9 mouse cellular contexts compared by ENCODE assay signal in the genomic region with DNA sequence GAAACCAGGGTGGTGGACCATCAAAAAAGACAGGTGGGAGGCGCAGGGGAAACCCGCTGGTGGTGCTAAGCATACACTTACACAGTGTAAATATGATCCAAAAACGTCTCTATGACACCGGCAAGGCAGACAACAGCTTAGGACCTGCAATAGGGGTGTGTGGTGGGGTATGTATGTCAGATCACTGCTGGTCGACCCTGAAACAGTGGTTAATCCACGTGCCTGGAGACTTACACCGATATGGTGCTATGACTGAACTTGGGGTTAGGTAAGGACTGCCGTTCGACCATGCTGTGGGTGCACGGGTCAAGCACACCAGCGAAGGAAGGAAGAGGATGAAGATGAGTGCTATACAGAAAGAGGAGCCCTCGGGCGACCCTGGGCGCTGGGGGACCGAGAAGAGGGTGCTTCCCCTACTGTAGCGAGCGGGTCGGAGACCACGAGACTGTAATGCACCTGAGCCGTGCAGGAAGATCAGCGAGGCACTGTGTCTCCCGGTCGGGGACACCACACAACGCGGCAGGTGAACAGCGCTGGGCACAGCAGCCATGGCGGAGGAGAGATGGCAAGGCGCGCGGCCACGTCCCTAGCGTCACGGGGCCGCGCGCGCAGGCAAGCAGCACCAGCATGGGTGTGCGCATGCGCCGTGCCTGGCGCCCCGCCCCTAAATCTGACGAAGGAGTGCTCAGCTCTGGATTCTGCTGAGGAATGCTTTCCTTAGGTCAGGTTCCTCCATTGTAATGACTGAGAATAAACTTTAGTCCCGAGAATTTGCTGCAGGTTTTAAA. TPM values are rescaled to one million over a fixed set of nuclear protein-coding genes. Genes with fewer than 3 reads are reported as not detected.
A peak's percentile ranks its signal among the peaks of the same experiment; 100 is the strongest.
DNase-seq lines count a peak whose midpoint lies in the region; ATAC-seq and TF ChIP-seq lines count a peak whose summit lies in the region.
"Had no signal": no experiment of that assay in that cellular context is flagged by ENCODE, and none has a peak within 500 bp of the region (broad histone marks: within the 10 kb centered on the region; RNA-seq: fewer than 3 reads in every experiment).

A gene (minus strand): TSS at position 610 of the 788 bp plus-strand sequence.

- peak; percentile 96 for ATAC-seq in forebrain, embryonic 13.5 days
- ATAC-seq in heart, postnatal 0 days (ENCODE audit: insufficient read depth, low read depth): peak; percentile 95
- peak; percentile 90 for ATAC-seq in liver, embryonic 15.5 days (ENCODE audit: insufficient read depth)
- peak; percentile 95 for ATAC-seq in neural tube, embryonic 11.5 days (ENCODE audit: insufficient read depth, low FRiP score, low TSS enrichment)
- ATAC-seq in stomach, postnatal 0 days (ENCODE audit: low FRiP score, low TSS enrichment): peak; percentile 96

- H3K27ac ChIP-seq in forebrain, embryonic 13.5 days: peak within 1 kb of the TSS; percentile 76
- peak within 1 kb of the TSS; percentile 74 for H3K27ac ChIP-seq in heart, postnatal 0 days (ENCODE audit: low read depth)
- no peak within 1 kb of the TSS for H3K27ac ChIP-seq in liver, embryonic 15.5 days (replicated peaks)
- H3K27ac ChIP-seq in neural tube, embryonic 11.5 days (ENCODE audit: low read depth, low read length): 0 out of 2 replicates have a peak within 1 kb of the TSS, but pooled peaks have one; percentile 23
- peak within 1 kb of the TSS; percentile 61; the same call in 1 of the 2 replicates for H3K27ac ChIP-seq in stomach, postnatal 0 days (replicated peaks)

- peak within 1 kb of the TSS; percentile 74 for H3ac ChIP-seq in C2C12 (ENCODE audit: control insufficient read depth, insufficient read length, low read depth)

- no peaks in the 10 kb centered on the region for H3K36me3 ChIP-seq in C2C12 (ENCODE audit: control insufficient read depth, insufficient read depth)
- no peaks in the 10 kb centered on the region for H3K36me3 ChIP-seq in forebrain, embryonic 13.5 days (ENCODE audit: poor library complexity, severe bottlenecking)
- no peaks in the 10 kb centered on the region for H3K36me3 ChIP-seq in heart, postnatal 0 days (replicated peaks; ENCODE audit: control insufficient read depth, insufficient read depth, low read length)
- no peaks in the 10 kb centered on the region for H3K36me3 ChIP-seq in liver, embryonic 15.5 days (replicated peaks)
- no peaks in the 10 kb centered on the region for H3K36me3 ChIP-seq in neural tube, embryonic 11.5 days (ENCODE audit: control insufficient read depth, insufficient read depth, low read length)
- no peaks in the 10 kb centered on the region for H3K36me3 ChIP-seq in stomach, postnatal 0 days (ENCODE audit: control insufficient read depth, insufficient read depth, low read length)

- H3K27me3 ChIP-seq in C2C12 (ENCODE audit: control insufficient read depth, insufficient read depth, insufficient read length): no peaks in the 10 kb centered on the region
- no peaks in the 10 kb centered on the region for H3K27me3 ChIP-seq in forebrain, embryonic 13.5 days
- no peaks in the 10 kb centered on the region for H3K27me3 ChIP-seq in heart, postnatal 0 days (ENCODE audit: control insufficient read depth, insufficient read depth, low read length)
- H3K27me3 ChIP-seq in liver, embryonic 15.5 days: no peaks in the 10 kb centered on the region
- no peaks in the 10 kb centered on the region for H3K27me3 ChIP-seq in neural tube, embryonic 11.5 days (ENCODE audit: control insufficient read depth, insufficient read depth, low read length)
- H3K27me3 ChIP-seq in stomach, postnatal 0 days (ENCODE audit: control insufficient read depth, insufficient read depth, low read length): no peaks in the 10 kb centered on the region

- 4% methylated on average over 44 of the region's 44 CpGs for WGBS in forebrain, embryonic 13.5 days
- 3% methylated on average over 44 of the region's 44 CpGs for WGBS in heart, postnatal 0 days
- 3% methylated on average over 44 of the region's 44 CpGs for WGBS in liver, embryonic 15.5 days (ENCODE audit: insufficient replicate concordance)
- WGBS in neural tube, embryonic 11.5 days: 7% methylated on average over 44 of the region's 44 CpGs
- 3% methylated on average over 44 of the region's 44 CpGs for WGBS in stomach, postnatal 0 days

- H3K79me3 ChIP-seq in C2C12 (ENCODE audit: low read depth): no peaks in the 10 kb centered on the region

- H3K9ac ChIP-seq in forebrain, embryonic 13.5 days: peak within 1 kb of the TSS; percentile 92
- peak within 1 kb of the TSS; percentile 81 for H3K9ac ChIP-seq in heart, postnatal 0 days (replicated peaks; ENCODE audit: low read depth, low read length)
- H3K9ac ChIP-seq in liver, embryonic 15.5 days: peak within 1 kb of the TSS; percentile 62
- H3K9ac ChIP-seq in neural tube, embryonic 11.5 days (ENCODE audit: low read length): peak within 1 kb of the TSS; percentile 91
- peak within 1 kb of the TSS; percentile 81 for H3K9ac ChIP-seq in stomach, postnatal 0 days (ENCODE audit: low read length)

- TF ChIP-seq EP300 in heart, postnatal 0 days (IDR thresholded peaks at IDR 0.05; ENCODE audit: low read depth): no peak
- TF ChIP-seq EP300 in stomach, postnatal 0 days (optimal IDR thresholded peaks at IDR 0.05): no peak

- H3K4me2 ChIP-seq in forebrain, embryonic 13.5 days: peak within 1 kb of the TSS; percentile 75
- peak within 1 kb of the TSS; percentile 86 for H3K4me2 ChIP-seq in heart, postnatal 0 days (ENCODE audit: low read depth, low read length)
- H3K4me2 ChIP-seq in liver, embryonic 15.5 days: peak within 1 kb of the TSS; percentile 75
- peak within 1 kb of the TSS; percentile 75 for H3K4me2 ChIP-seq in neural tube, embryonic 11.5 days (ENCODE audit: low read depth)
- H3K4me2 ChIP-seq in stomach, postnatal 0 days (replicated peaks; ENCODE audit: low read depth): peak within 1 kb of the TSS; percentile 91

- H3K9me3 ChIP-seq in forebrain, embryonic 13.5 days (replicated peaks): no peaks in the 10 kb centered on the region
- no peaks in the 10 kb centered on the region for H3K9me3 ChIP-seq in heart, postnatal 0 days (replicated peaks; ENCODE audit: control insufficient read depth, low read length)
- no peaks in the 10 kb centered on the region for H3K9me3 ChIP-seq in liver, embryonic 15.5 days (replicated peaks)
- H3K9me3 ChIP-seq in neural tube, embryonic 11.5 days (ENCODE audit: control insufficient read depth, low read length): no peaks in the 10 kb centered on the region
- no peaks in the 10 kb centered on the region for H3K9me3 ChIP-seq in stomach, postnatal 0 days (ENCODE audit: control insufficient read depth, low read length)

- peak; percentile 64 for DNase-seq in c-Kit-positive CD71-positive TER-119-negative erythroid progenitor cells, embryonic 14.5 days (ENCODE audit: low read depth)
- peak; percentile 92 for DNase-seq in heart, postnatal 0 days (ENCODE audit: low spot score)
- DNase-seq in kidney, postnatal 4 days: peak; percentile 97 to 98
- peak; percentile 97 for DNase-seq in neural tube, embryonic 11.5 days (ENCODE audit: low spot score)
- DNase-seq in stomach, postnatal 0 days (ENCODE audit: low spot score): peak; percentile 95

- TF ChIP-seq CTCF in C2C12 (IDR thresholded peaks at IDR 0.05; ENCODE audit: control insufficient read depth, insufficient read depth, insufficient read length): no peak
- TF ChIP-seq CTCF in heart, postnatal 0 days (IDR thresholded peaks at IDR 0.05; ENCODE audit: low read depth): no peak
- 0 out of 2 replicates have a peak, but pooled peaks have one; percentile 15 for TF ChIP-seq CTCF in stomach, postnatal 0 days (IDR thresholded peaks at IDR 0.05; ENCODE audit: low read depth)

- no peaks in the 10 kb centered on the region for H3K79me2 ChIP-seq in C2C12 (ENCODE audit: control insufficient read depth, insufficient read depth)

- H3K4me1 ChIP-seq in forebrain, embryonic 13.5 days: peaks cover 7% of the 10 kb centered on the region; the same call in 1 of the 2 replicates
- 0 out of 2 replicates have a peak, but pooled peaks cover 8% of the 10 kb centered on the region for H3K4me1 ChIP-seq in heart, postnatal 0 days (ENCODE audit: control insufficient read depth, insufficient read depth)
- peaks cover 6% of the 10 kb centered on the region for H3K4me1 ChIP-seq in liver, embryonic 15.5 days (replicated peaks)
- no peaks in the 10 kb centered on the region for H3K4me1 ChIP-seq in neural tube, embryonic 11.5 days (ENCODE audit: control insufficient read depth, insufficient read depth, low read length)
- no peaks in the 10 kb centered on the region for H3K4me1 ChIP-seq in stomach, postnatal 0 days (replicated peaks; ENCODE audit: control insufficient read depth, insufficient read depth)

- H3K4me3 ChIP-seq in C2C12 (ENCODE audit: insufficient read depth, poor library complexity, severe bottlenecking): peak within 1 kb of the TSS; percentile 50
- peak within 1 kb of the TSS; percentile 67 for H3K4me3 ChIP-seq in forebrain, embryonic 13.5 days
- H3K4me3 ChIP-seq in heart, postnatal 0 days (ENCODE audit: low read depth, low read length): peak within 1 kb of the TSS; percentile 80
- peak within 1 kb of the TSS; percentile 69 for H3K4me3 ChIP-seq in liver, embryonic 15.5 days (replicated peaks)
- peak within 1 kb of the TSS; percentile 70 for H3K4me3 ChIP-seq in neural tube, embryonic 11.5 days (ENCODE audit: low read depth, low read length)
- peak within 1 kb of the TSS; percentile 73 for H3K4me3 ChIP-seq in stomach, postnatal 0 days (ENCODE audit: low read depth, low read length)

TF ChIP-seq in C2C12, 6 proteins besides CTCF, POLR2A, EP300 and RAD21:
- TF ChIP-seq MYOD1 (IDR thresholded peaks at IDR 0.05; ENCODE audit: control insufficient read depth, insufficient read length, low read depth) (no peak), MAX (IDR thresholded peaks at IDR 0.05) (peak; percentile 35)
TF ChIP-seq in C2C12: peak in this region for 1.

RNA-seq across cellular contexts. Expression of the gene that starts here (rescaled TPM):
- polyA plus RNA-seq in C2C12 (2012; fragmentation: generic; extraction: Trizol): 3.3 TPM
- polyA plus RNA-seq in forebrain, embryonic 13.5 days (2015; fragmentation: Nextera tagmentation; extraction: Ambion mirVana): 15.7 and 16.2 TPM in 2 replicates
- total RNA-seq in heart, postnatal 0 days (2014; rRNA removed; ENCODE audit: low replicate concordance): 5.0 and 24.7 TPM in 2 replicates
- 6.8 and 7.7 TPM in 2 replicates for polyA plus RNA-seq in heart, postnatal 0 days (2015; fragmentation: Nextera tagmentation; extraction: Ambion mirVana)
- 7.6 TPM in 2 replicates for polyA plus RNA-seq in liver, embryonic 15.5 days (2015; fragmentation: Nextera tagmentation; extraction: Ambion mirVana)
- polyA plus RNA-seq in neural tube, embryonic 11.5 days (2014; fragmentation: Nextera tagmentation; extraction: Ambion mirVana): 20.4 and 20.6 TPM in 2 replicates
- 11.3 and 12.5 TPM in 2 replicates for polyA plus RNA-seq in stomach, postnatal 0 days (2015; fragmentation: Nextera tagmentation; extraction: Ambion mirVana)
- total RNA-seq: MEL had no signal
